Mouse (Mus musculus): ENCODE measurements around the gene Ldb2. TPM values are rescaled to one million over a fixed set of nuclear protein-coding genes. Genes with fewer than 3 reads are reported as not detected.

Gene Ldb2
- 49.5 and 52.4 TPM in 2 replicates for polyA plus RNA-seq (2015; fragmentation: Nextera tagmentation; extraction: Ambion mirVana)

DNA sequence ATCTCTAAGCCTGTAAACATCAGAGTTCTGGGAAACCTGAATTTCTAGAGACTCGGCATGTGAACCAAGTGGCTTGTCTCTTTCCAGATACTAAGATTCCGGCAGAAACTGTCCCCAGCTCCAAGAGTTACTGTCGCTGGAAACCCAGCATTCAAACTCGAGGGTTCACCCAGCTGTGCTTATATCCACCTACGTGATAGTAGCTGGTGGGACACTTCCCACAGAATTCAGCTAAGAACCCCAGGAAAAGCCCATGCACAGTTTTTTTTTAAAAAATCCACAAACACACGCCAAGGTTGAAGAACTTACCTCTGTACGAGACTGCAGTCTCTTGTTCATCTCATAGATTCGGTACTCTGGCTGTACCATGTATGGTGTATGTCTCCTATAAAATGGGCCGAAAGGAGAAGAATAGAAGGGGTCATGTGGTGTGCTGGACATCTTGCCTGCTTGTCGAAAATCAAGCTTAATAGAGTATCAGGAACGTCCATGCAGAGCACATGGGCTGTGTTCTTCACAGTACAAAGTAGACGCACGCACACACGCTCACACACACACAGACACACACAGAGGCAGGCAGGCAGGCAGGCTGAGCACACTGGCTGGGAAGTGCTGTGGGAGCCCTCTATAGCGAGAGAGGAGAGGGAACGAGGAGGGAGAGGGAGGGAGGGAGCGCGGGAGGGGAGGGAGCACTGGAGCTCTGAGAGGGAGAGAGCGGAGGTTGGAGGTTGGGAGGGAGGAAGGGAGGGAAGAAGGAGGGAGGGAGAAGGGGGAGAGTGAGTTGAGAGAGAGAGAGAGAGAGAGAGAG lies at the start of gene Ldb2:
Gene Ldb2 (minus strand): TSS at position 628 of the 808 bp plus-strand sequence.
- Histone ChIP-seq H3K27ac (ENCODE audit: low read length) (peak within 1 kb of the TSS; percentile 47), H3K4me1 (replicated peaks; ENCODE audit: control insufficient read depth, insufficient read depth, low read length) (peaks cover 12% of the 10 kb centered on the region; the same call in 1 of the 2 replicates), H3K27me3 (ENCODE audit: control insufficient read depth, insufficient read depth, low read depth, low read length) (no peaks in the 10 kb centered on the region), H3K9me3 (ENCODE audit: control insufficient read depth, low read length) (no peaks in the 10 kb centered on the region), H3K4me2 (ENCODE audit: low read depth, low read length) (peak within 1 kb of the TSS; percentile 74), H3K36me3 (ENCODE audit: control insufficient read depth, insufficient read depth, low read length) (no peaks in the 10 kb centered on the region), H3K9ac (ENCODE audit: low read length) (peak within 1 kb of the TSS; percentile 65), H3K4me3 (ENCODE audit: low read length) (peak within 1 kb of the TSS; percentile 60)
- 0% methylated on average over 19 of the region's 19 CpGs for WGBS
- peak; percentile 95 for ATAC-seq (ENCODE audit: low read depth)

DNA sequence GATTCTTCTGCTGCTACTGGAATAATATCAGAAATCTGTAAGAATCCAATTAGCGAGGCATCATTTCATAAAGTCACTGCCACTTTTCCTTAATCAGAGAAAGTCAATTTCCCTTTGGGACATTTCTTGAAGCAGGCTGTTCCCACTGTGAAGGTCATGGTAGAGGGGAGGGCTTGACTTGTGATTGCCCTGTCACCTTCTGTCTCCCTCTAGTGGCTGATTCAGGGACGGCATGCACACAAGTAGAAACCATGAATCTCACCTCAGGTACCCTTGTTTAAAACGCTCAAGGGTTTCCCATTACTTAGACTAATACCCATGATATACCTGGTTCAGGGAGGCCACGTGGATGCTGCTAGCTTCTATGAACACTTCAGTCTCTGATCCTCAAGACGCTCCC lies 31.8 kb upstream of the Ldb2 start:
- Histone ChIP-seq H3K4me3 (ENCODE audit: low read length) (no peak overlapping the region), H3K27me3 (ENCODE audit: control insufficient read depth, insufficient read depth, low read depth, low read length) (no peaks in the 10 kb centered on the region), H3K9me3 (ENCODE audit: control insufficient read depth, low read length) (no peaks in the 10 kb centered on the region), H3K4me1 (replicated peaks; ENCODE audit: control insufficient read depth, insufficient read depth, low read length) (no peaks in the 10 kb centered on the region), H3K36me3 (ENCODE audit: control insufficient read depth, insufficient read depth, low read length) (no peaks in the 10 kb centered on the region), H3K4me2 (ENCODE audit: low read depth, low read length) (no peak overlapping the region), H3K27ac (ENCODE audit: low read length) (no peak overlapping the region), H3K9ac (ENCODE audit: low read length) (no peak overlapping the region)
- ATAC-seq (ENCODE audit: low read depth): no peak
- 72% methylated on average over 5 of the region's 5 CpGs for WGBS

GRCm38 (mm10) chr5:44815506-44815905 lies 16.0 kb upstream of the Ldb2 start:
- no peaks in the 10 kb centered on the region for H3K36me3 ChIP-seq (ENCODE audit: control insufficient read depth, insufficient read depth, low read length)
- no peaks in the 10 kb centered on the region for H3K4me1 ChIP-seq (replicated peaks; ENCODE audit: control insufficient read depth, insufficient read depth, low read length)
- H3K4me2 ChIP-seq (ENCODE audit: low read depth, low read length): no peak overlapping the region
- H3K9ac ChIP-seq (ENCODE audit: low read length): no peak overlapping the region
- H3K27ac ChIP-seq (ENCODE audit: low read length): no peak overlapping the region
- no peaks in the 10 kb centered on the region for H3K27me3 ChIP-seq (ENCODE audit: control insufficient read depth, insufficient read depth, low read depth, low read length)
- H3K4me3 ChIP-seq (ENCODE audit: low read length): no peak overlapping the region
- H3K9me3 ChIP-seq (ENCODE audit: control insufficient read depth, low read length): no peaks in the 10 kb centered on the region
- no peak for ATAC-seq (ENCODE audit: low read depth)
- 66% methylated on average over 1 of the region's 1 CpGs for WGBS

GRCm38 (mm10) chr5:44805960-44806359 lies 6.5 kb upstream of the Ldb2 start:
- H3K36me3 ChIP-seq (ENCODE audit: control insufficient read depth, insufficient read depth, low read length): no peaks in the 10 kb centered on the region
- no peak overlapping the region for H3K9ac ChIP-seq (ENCODE audit: low read length)
- H3K4me1 ChIP-seq (replicated peaks; ENCODE audit: control insufficient read depth, insufficient read depth, low read length): no peaks in the 10 kb centered on the region; the same call in 1 of the 2 replicates
- H3K4me3 ChIP-seq (ENCODE audit: low read length): no peak overlapping the region
- H3K27ac ChIP-seq (ENCODE audit: low read length): no peak overlapping the region
- H3K9me3 ChIP-seq (ENCODE audit: control insufficient read depth, low read length): no peaks in the 10 kb centered on the region
- H3K4me2 ChIP-seq (ENCODE audit: low read depth, low read length): no peak overlapping the region
- H3K27me3 ChIP-seq (ENCODE audit: control insufficient read depth, insufficient read depth, low read depth, low read length): no peaks in the 10 kb centered on the region
- no peak for ATAC-seq (ENCODE audit: low read depth)
- 68% methylated on average over 2 of the region's 2 CpGs for WGBS

DNA sequence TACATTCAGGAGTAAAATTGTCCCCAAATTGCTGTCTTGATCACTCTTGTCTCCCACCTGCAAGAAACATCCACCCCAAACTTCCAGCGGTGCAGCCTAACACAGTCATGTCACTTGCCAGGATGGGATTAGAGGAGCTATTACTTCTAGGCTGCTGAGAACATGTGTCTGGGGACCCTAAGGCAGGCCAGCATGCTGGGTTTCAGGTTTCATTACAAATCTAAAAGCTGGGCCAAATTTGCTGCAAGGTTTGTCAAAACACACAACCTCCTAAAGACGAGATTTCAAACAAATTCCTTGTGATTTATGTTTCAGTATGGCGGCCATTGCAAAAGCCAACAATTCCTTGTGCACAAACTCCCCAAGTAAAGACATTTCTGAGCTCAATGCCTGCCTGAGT lies 1.6 kb upstream of the Ldb2 start:
- WGBS: 22% methylated on average over 3 of the region's 3 CpGs
- Histone ChIP-seq H3K4me2 (ENCODE audit: low read depth, low read length) (no peak overlapping the region), H3K9ac (ENCODE audit: low read length) (no peak overlapping the region), H3K27me3 (ENCODE audit: control insufficient read depth, insufficient read depth, low read depth, low read length) (no peaks in the 10 kb centered on the region), H3K9me3 (ENCODE audit: control insufficient read depth, low read length) (no peaks in the 10 kb centered on the region), H3K27ac (ENCODE audit: low read length) (no peak overlapping the region), H3K4me3 (ENCODE audit: low read length) (no peak overlapping the region), H3K4me1 (replicated peaks; ENCODE audit: control insufficient read depth, insufficient read depth, low read length) (peaks cover 12% of the 10 kb centered on the region; the same call in 1 of the 2 replicates), H3K36me3 (ENCODE audit: control insufficient read depth, insufficient read depth, low read length) (no peaks in the 10 kb centered on the region)
- no peak for ATAC-seq (ENCODE audit: low read depth)

DNA sequence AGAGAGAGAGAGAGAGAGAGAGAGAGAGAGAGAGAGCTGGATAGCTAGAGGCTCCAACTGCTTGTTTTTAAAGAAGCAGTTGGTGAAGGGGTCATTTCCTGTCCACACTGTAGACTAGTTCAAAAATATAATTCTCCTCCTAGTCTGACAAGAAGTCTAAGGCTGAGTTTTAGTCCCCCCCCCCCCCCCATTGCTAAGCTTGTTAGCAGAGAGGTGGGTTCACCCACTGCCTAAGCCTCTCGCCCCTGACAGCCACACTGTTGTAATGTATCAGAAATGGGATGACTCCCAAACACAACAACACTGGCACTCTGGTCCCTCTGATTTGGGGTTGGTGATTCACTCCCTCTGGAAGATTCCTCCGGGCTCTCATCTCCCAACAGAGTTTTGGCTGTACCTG lies 381 bp upstream of the Ldb2 start:
- peak overlapping the region; percentile 74 for H3K4me2 ChIP-seq (ENCODE audit: low read depth, low read length)
- peak overlapping the region; percentile 47; the same call in 1 of the 2 replicates for H3K27ac ChIP-seq (ENCODE audit: low read length)
- peaks cover 12% of the 10 kb centered on the region; the same call in 1 of the 2 replicates for H3K4me1 ChIP-seq (replicated peaks; ENCODE audit: control insufficient read depth, insufficient read depth, low read length)
- H3K9ac ChIP-seq (ENCODE audit: low read length): no peak overlapping the region
- H3K27me3 ChIP-seq (ENCODE audit: control insufficient read depth, insufficient read depth, low read depth, low read length): no peaks in the 10 kb centered on the region
- no peaks in the 10 kb centered on the region for H3K9me3 ChIP-seq (ENCODE audit: control insufficient read depth, low read length)
- 22% methylated on average over 2 of the region's 2 CpGs for WGBS
- peak; percentile 49 for ATAC-seq (ENCODE audit: low read depth)
- H3K4me3 ChIP-seq (ENCODE audit: low read length): peak overlapping the region; percentile 60
- H3K36me3 ChIP-seq (ENCODE audit: control insufficient read depth, insufficient read depth, low read length): no peaks in the 10 kb centered on the region

- Histone ChIP-seq H3K4me2 (ENCODE audit: low read depth, low read length) (peak overlapping the region; percentile 74), H3K9me3 (ENCODE audit: control insufficient read depth, low read length) (no peaks in the 10 kb centered on the region), H3K4me3 (ENCODE audit: low read length) (peak overlapping the region; percentile 60), H3K27ac (ENCODE audit: low read length) (peak overlapping the region; percentile 9; the same call in 1 of the 2 replicates), H3K9ac (ENCODE audit: low read length) (peak overlapping the region; percentile 65), H3K36me3 (ENCODE audit: control insufficient read depth, insufficient read depth, low read length) (no peaks in the 10 kb centered on the region), H3K4me1 (replicated peaks; ENCODE audit: control insufficient read depth, insufficient read depth, low read length) (peaks cover 12% of the 10 kb centered on the region; the same call in 1 of the 2 replicates), H3K27me3 (ENCODE audit: control insufficient read depth, insufficient read depth, low read depth, low read length) (no peaks in the 10 kb centered on the region)
- 2% methylated on average over 3 of the region's 3 CpGs for WGBS
- 0 out of 2 replicates have a peak, but pooled peaks have one; percentile 3 for ATAC-seq (ENCODE audit: low read depth)
These were observed 987 bp downstream of the Ldb2 start for GRCm38 (mm10) chr5:44798493-44798892.

DNA sequence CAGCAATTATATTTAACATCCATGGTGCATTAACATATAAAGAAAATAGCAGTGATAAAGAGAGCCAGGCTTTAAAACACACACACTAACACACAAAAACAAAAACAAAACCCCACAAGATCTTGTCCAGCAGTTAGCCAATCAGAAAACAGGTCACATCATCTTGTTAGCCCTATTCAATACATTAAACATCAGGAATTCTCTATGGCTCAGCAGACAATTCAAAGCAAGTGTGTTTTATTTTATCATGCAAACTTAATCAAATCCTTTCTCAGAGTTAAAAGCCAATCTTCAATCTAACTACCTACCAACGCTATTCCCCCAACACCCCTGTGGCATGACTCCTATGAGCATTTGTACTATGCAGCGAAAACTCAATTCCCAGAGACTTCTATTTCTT lies 1.4 kb downstream of the Ldb2 start:
- Histone ChIP-seq H3K4me2 (ENCODE audit: low read depth, low read length) (peak overlapping the region; percentile 74), H3K9ac (ENCODE audit: low read length) (peak overlapping the region; percentile 65), H3K4me1 (replicated peaks; ENCODE audit: control insufficient read depth, insufficient read depth, low read length) (peaks cover 12% of the 10 kb centered on the region; the same call in 1 of the 2 replicates), H3K36me3 (ENCODE audit: control insufficient read depth, insufficient read depth, low read length) (no peaks in the 10 kb centered on the region), H3K27ac (ENCODE audit: low read length) (no peak overlapping the region; the same call in 1 of the 2 replicates), H3K27me3 (ENCODE audit: control insufficient read depth, insufficient read depth, low read depth, low read length) (no peaks in the 10 kb centered on the region), H3K9me3 (ENCODE audit: control insufficient read depth, low read length) (no peaks in the 10 kb centered on the region), H3K4me3 (ENCODE audit: low read length) (peak overlapping the region; percentile 60)
- WGBS: 9% methylated on average over 2 of the region's 2 CpGs
- no peak for ATAC-seq (ENCODE audit: low read depth)

GRCm38 (mm10) chr5:44784591-44784990 lies 14.9 kb downstream of the Ldb2 start:
- H3K27ac ChIP-seq (ENCODE audit: low read length): no peak overlapping the region
- 70% methylated on average over 3 of the region's 3 CpGs for WGBS
- no peak for ATAC-seq (ENCODE audit: low read depth)

More at GRCm38 (mm10) chr5:44784591-44784990, 14.9 kb downstream of the Ldb2 start:
- H3K9ac ChIP-seq (ENCODE audit: low read length): no peak overlapping the region
- H3K27me3 ChIP-seq (ENCODE audit: control insufficient read depth, insufficient read depth, low read depth, low read length): no peaks in the 10 kb centered on the region
- no peak overlapping the region for H3K4me2 ChIP-seq (ENCODE audit: low read depth, low read length)
- no peaks in the 10 kb centered on the region for H3K9me3 ChIP-seq (ENCODE audit: control insufficient read depth, low read length)
- H3K4me1 ChIP-seq (replicated peaks; ENCODE audit: control insufficient read depth, insufficient read depth, low read length): peaks cover 4% of the 10 kb centered on the region; the same call in 1 of the 2 replicates
- H3K4me3 ChIP-seq (ENCODE audit: low read length): no peak overlapping the region
- H3K36me3 ChIP-seq (ENCODE audit: control insufficient read depth, insufficient read depth, low read length): no peaks in the 10 kb centered on the region
